ENCODE assay signal across 8 mouse cellular contexts in the genomic region with DNA sequence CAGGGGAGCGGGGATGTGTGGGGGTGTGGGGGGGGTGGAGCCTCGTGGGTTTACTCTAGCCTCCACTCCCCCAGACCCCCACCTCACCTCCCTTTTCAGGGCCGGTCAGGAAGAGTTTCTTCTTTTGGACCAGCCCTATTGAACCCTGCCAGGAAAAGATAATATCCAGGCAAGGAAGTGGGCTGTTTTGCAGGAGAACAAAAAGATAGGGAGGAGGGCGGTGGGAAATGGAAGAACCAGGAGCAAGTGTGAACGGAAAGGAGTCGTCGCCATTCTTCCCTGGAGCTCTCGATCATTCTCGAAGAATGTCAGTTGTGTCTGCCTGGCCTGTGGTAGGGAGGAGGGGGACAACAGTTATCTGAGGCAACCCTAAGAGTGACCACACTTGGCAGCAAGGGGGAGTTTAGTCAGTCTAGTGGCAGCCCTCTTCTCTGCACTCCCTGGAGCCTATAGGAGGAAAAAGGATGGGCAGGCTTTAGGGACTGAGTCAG. TPM values are rescaled to one million over a fixed set of nuclear protein-coding genes. Genes with fewer than 3 reads are reported as not detected.
DNase-seq lines count a peak whose midpoint lies in the region; ATAC-seq lines count a peak whose summit lies in the region.

No protein-coding gene starts in this region.

- no peak for ATAC-seq in forebrain, embryonic 13.5 days
- no peak for ATAC-seq in intestine, embryonic 15.5 days
- no peak for ATAC-seq in lung, embryonic 15.5 days (ENCODE audit: borderline replicate concordance, extremely low read depth, low FRiP score, low TSS enrichment)

- DNase-seq in adrenal gland, adult 2 months, result peak; percentile 32
- DNase-seq in testis, postnatal 14 days (ENCODE audit: low spot score), result peak; percentile 71
- DNase-seq in retina, embryonic 14.5 days (ENCODE audit: low spot score), result no peak
- DNase-seq in cerebellum, postnatal 36 days, result no peak
- no peak for DNase-seq in right cerebral cortex, postnatal 14 days

- H3K9me3 ChIP-seq in forebrain, embryonic 13.5 days (replicated peaks), result no peaks in the 10 kb centered on the region
- H3K9me3 ChIP-seq in intestine, embryonic 15.5 days, result no peaks in the 10 kb centered on the region
- H3K9me3 ChIP-seq in lung, embryonic 15.5 days, result no peaks in the 10 kb centered on the region

- peak overlapping the region; percentile 92 for H3K27ac ChIP-seq in forebrain, embryonic 13.5 days
- H3K27ac ChIP-seq in intestine, embryonic 15.5 days, result peak overlapping the region; percentile 39
- H3K27ac ChIP-seq in lung, embryonic 15.5 days, result peak overlapping the region; percentile 91

- H3K4me1 ChIP-seq in forebrain, embryonic 13.5 days, result peaks cover 82% of the 10 kb centered on the region
- peaks cover 73% of the 10 kb centered on the region for H3K4me1 ChIP-seq in intestine, embryonic 15.5 days (replicated peaks)
- peaks cover 80% of the 10 kb centered on the region for H3K4me1 ChIP-seq in lung, embryonic 15.5 days

- H3K4me2 ChIP-seq in forebrain, embryonic 13.5 days, result peak overlapping the region; percentile 91
- H3K4me2 ChIP-seq in intestine, embryonic 15.5 days (replicated peaks), result peak overlapping the region; percentile 84
- H3K4me2 ChIP-seq in lung, embryonic 15.5 days, result peak overlapping the region; percentile 82

- H3K9ac ChIP-seq in forebrain, embryonic 13.5 days, result peak overlapping the region; percentile 96
- H3K9ac ChIP-seq in intestine, embryonic 15.5 days, result peak overlapping the region; percentile 23; the same call in 1 of the 2 replicates
- peak overlapping the region; percentile 17 for H3K9ac ChIP-seq in lung, embryonic 15.5 days

- peaks cover 74% of the 10 kb centered on the region for H3K36me3 ChIP-seq in forebrain, embryonic 13.5 days (ENCODE audit: poor library complexity, severe bottlenecking)
- H3K36me3 ChIP-seq in intestine, embryonic 15.5 days, result peaks cover 28% of the 10 kb centered on the region
- peaks cover 54% of the 10 kb centered on the region for H3K36me3 ChIP-seq in lung, embryonic 15.5 days

- WGBS in forebrain, embryonic 13.5 days, result 26% methylated on average over 9 of the region's 9 CpGs
- 26% methylated on average over 9 of the region's 9 CpGs for WGBS in intestine, embryonic 15.5 days
- 31% methylated on average over 9 of the region's 9 CpGs for WGBS in lung, embryonic 15.5 days

- H3K4me3 ChIP-seq in forebrain, embryonic 13.5 days, result peak overlapping the region; percentile 92
- peak overlapping the region; percentile 71 for H3K4me3 ChIP-seq in intestine, embryonic 15.5 days (replicated peaks)
- H3K4me3 ChIP-seq in lung, embryonic 15.5 days, result peak overlapping the region; percentile 86

- no peaks in the 10 kb centered on the region for H3K27me3 ChIP-seq in forebrain, embryonic 13.5 days
- no peaks in the 10 kb centered on the region for H3K27me3 ChIP-seq in intestine, embryonic 15.5 days (replicated peaks)
- no peaks in the 10 kb centered on the region for H3K27me3 ChIP-seq in lung, embryonic 15.5 days

RNA-seq across cellular contexts. Expression of gene Amotl2, which starts 5.6 kb away (rescaled TPM):
- total RNA-seq in adrenal gland, adult 2 months (2021), result 100 to 1,000 TPM; 154 to 186 TPM
- polyA plus RNA-seq in adrenal gland, adult 2 months (2012; rRNA removed), result 116 and 153 TPM in 2 replicates
- polyA plus RNA-seq in forebrain, embryonic 13.5 days (2015; fragmentation: Nextera tagmentation; extraction: Ambion mirVana), result 46.9 and 55.3 TPM in 2 replicates
- 31.8 and 32.9 TPM in 2 replicates for polyA plus RNA-seq in intestine, embryonic 15.5 days (2015; fragmentation: Nextera tagmentation; extraction: Ambion mirVana)
- 45.5 and 47.0 TPM in 2 replicates for polyA plus RNA-seq in lung, embryonic 15.5 days (2015; fragmentation: Nextera tagmentation; extraction: Ambion mirVana)

Comparison
In these comparisons a context has a peak if more than half of its experiments do, and no peak if none do; other contexts are left out.
1. DNase-seq: peak in adrenal gland, adult 2 months (single experiment) and testis, postnatal 14 days (single experiment); none in retina, embryonic 14.5 days (single experiment), cerebellum, postnatal 36 days (0 of 2) and right cerebral cortex, postnatal 14 days (single experiment).
2. H3K27ac ChIP-seq: peak in every context shown above with its lines; median percentile 92 in forebrain, embryonic 13.5 days; 91 in lung, embryonic 15.5 days; 39 in intestine, embryonic 15.5 days.
3. H3K9ac ChIP-seq: peak in every context shown above with its lines; median percentile 96 in forebrain, embryonic 13.5 days; 23 in intestine, embryonic 15.5 days; 17 in lung, embryonic 15.5 days.
4. Peak in every context shown above with its lines, with median percentiles within 50 percentile points of each other: H3K4me2 ChIP-seq and H3K4me3 ChIP-seq.